Mouse (Mus musculus) layer of hippocampus, adult 18-20 months (tissue): ENCODE measurements around the gene A930009A15Rik. TPM values are rescaled to one million over a fixed set of nuclear protein-coding genes. Genes with fewer than 3 reads are reported as not detected.

Experiments
- total RNA-seq, 2 experiments: library from RNA; stranded (reverse); gene quantifications; 2 replicates each; pipeline ENCODE4 v1.2.3; 2021

A930009A15Rik gene
- total RNA-seq, 2 experiments from 2014 or later: 0.32 to 0.56 TPM

Other genes with a start within 250 kb of the A930009A15Rik start
- gene Tmem19, start 207.5 kb upstream of the A930009A15Rik start, total RNA-seq: 10 to 100 TPM; 37.9 to 39.6 TPM
- gene Thap2, start 185.5 kb upstream of the A930009A15Rik start, total RNA-seq: 10 to 100 TPM; 13.8 to 14.7 TPM
- 10 to 100 TPM; 40.0 to 46.7 TPM for gene Zfc3h1, start 185.0 kb upstream of the A930009A15Rik start, total RNA-seq
- gene Lgr5, start 17.8 kb downstream of the A930009A15Rik start, total RNA-seq: 1 to 10 TPM; 1.9 to 2.5 TPM
- gene Tspan8, start 246.8 kb downstream of the A930009A15Rik start, total RNA-seq: under 1 TPM in 1 of 2 experiments, not detected in 1; 0.33 TPM